Mouse (Mus musculus) adipocyte (in vitro differentiated cells): ENCODE results near the gene Armh3.

ENCODE experiments used
- DNase-seq: peaks from one replicate; pipeline ENCODE4 v3.0.0-alpha.2; 2016; ENCODE audit warnings: low spot score

Armh3 gene

DNA sequence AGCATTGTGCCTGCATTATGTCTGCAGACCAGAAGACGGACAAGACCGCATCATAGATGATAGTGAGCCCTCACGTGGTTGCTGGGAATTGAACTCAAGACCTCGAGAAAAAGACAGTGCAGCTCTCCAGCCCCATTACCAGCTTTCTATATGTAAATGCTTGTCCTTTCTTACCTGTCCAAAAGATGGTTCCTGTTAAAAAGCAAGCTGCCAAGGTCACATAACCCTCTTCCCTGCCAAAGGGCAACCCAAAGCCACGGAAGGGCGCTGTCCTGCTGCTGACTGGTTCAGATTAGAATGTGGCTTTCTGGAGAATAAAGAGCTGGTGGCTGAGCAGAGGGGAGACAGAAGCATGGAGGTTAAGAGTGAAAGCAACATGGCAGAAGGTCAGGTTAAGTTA is 90.9 kb downstream of the Armh3 start:
- no peak for DNase-seq

DNA sequence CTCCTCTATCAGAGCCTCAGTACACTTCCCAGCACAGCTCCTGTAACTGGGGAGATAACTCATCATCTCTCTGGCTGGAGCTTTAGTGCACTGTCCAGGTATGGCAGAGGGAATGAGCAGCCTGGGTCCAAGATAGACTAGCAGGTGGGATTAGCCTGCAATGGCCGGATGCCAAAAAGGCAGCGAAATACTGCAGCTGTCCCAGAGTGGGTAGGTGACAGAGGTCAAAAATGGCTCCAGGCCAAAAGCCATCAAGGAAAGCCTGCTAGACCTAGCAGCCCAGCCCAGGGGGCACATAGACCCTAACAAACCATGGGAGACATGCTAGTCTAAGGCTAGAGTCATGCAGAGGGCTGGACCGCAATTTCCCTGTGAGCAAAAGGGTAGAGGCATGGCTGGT is 94.4 kb downstream of the Armh3 start:
- DNase-seq, result no peak

DNA sequence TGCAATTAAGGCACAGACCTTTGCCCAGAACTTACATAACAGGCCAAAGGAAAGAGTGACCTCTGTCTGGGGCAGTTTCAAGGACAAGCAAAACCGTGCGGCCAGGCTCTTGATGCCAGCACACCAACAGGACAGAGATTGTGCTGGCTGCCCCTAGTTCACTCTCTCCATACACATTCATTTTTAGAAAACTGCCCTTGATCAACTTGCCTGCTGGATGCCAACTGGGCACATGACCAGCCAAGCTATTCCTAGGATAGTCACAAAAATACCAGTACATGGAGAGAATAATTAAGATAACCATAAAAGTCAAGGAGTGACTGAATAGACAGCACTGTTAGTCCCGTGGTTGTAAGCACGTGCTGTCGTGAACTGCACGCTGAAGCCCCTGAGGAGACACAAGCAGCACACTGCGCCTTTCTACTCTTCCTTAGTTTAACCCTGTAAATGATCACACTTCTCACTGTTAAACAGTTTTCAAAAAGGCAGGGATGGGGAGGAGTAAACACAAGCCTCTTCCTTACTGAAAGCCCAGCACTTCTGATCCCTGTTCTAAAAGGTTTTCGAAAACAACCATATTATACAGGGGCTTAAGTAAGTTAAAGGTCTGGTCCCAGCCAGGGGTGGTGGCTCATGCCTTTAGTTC is 95.8 kb downstream of the Armh3 start:
- no peak for DNase-seq

DNA sequence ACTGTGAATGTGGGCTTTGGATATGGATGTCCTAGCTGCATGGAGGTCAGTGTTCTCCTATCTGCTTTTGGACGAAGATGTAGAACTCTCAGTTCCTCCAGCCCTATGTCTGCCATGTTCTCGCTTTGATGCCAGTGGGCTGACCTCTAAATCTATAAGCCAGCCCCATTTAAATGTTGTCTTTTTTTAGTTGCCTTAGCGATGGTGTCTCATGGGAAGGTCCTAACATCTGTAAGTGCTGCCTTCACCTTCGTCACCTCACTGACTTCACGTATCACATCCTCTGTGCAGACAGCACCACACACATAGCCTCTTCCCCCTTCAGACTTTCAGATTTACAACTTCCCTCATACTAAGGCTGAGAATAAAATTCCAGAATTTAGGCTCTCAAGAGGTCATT is 97.5 kb downstream of the Armh3 start:
- no peak for DNase-seq

DNA sequence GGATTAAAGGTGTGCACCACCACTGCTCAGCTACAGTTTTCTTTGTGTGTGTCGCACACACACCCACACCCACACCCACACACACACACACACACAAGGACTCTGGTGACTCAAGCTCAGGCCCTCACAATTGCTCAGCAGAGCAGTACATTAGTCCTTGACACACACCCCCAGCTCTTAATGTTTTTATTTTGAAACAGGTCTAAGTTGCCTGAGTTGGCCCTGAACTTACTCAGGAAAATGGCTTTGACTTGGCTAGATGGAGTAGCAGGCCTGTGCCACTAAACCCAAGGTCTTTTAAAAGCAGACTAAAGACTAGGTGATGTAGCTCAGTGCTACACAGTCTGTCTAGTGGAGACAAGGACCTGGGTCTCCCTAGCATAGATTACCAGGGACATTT is 102.6 kb downstream of the Armh3 start:
- no peak for DNase-seq

DNA sequence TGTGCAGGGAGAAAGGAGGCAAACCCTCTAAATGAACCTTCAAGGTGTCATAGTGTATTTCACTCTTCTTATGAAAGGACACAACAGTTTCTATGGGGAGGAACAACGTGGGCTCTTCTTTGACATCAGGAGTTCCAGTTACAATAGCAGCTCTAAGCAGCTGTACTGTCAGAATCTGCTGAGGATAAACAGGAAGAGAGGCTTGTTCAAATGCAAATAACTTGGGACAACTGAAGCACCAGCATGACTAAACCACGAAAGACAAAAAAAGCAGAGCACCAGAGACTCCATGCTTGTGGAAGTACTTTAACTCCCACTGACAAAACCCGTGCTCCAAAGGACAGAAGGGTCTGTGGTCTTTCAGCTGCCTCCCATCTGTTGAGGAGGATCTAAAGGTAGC is 116.2 kb downstream of the Armh3 start:
- DNase-seq, result no peak

DNA sequence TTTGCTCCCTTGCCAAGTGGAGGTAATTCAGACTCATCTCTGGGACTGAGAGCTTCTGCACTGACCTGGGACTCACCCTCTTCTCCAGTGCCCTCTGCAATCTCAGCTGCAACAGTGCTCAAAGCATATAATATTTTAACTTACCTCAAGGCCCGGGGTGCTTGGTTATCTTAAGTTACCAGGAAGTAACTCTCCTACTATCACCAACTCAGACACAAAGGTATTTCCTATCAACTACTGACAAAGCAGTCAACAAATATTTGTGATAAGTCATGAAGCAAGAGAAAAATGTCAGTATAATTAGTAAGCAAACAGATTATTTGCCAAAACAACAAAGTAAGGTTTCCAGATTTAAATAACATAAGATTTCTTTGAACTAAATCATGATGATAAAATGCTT is 125.0 kb downstream of the Armh3 start:
- DNase-seq, result no peak

DNA sequence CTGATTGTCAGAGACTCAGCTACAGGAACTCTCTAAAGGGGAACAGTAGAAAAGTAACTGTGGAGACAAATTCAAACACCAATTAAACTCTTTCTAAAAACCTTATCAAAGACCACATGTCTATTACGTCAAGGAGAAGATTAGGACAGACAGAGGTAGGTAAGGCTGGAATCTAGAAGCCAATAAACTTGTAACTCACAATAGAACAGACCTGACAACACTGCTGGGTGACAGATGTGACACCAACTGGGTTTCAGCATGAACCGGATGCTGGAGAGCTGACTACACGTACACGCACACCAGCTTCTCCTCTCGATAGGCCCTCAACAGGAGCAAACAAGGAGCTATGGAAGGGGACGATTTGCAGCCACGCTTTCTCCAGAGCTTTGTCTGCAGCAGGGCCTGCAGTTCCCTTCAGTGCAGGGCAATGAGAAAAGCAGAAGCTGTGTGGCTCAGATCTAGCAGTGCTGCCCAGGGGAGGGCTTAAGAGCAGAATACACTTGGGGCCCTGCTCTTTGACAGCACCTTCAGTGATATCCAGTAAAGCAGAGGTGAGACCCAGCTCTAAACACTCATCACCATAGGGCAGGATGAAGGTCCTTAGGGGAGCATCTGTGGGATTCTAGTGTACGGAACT is 142.9 kb downstream of the Armh3 start:
- no peak for DNase-seq

DNA sequence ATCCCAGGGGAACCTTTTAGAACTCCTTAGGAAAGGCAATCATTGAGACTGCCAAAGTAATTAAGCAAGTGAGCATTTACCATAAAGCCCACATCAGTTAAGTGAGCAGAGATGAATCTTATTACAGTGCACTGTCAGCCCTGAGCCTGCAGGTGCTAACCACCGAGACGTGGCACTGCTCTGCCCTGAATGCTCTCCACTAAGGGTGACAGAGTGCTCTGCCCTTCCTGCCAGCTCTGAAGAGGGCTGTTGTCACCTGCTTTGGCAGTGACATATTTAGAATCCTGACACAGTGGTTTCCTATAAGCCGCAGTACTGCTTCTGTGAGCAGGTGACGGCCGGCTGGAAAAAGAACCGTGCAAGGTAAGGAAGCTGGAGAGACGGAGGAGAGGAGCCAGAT is 143.8 kb downstream of the Armh3 start:
- no peak for DNase-seq

DNA sequence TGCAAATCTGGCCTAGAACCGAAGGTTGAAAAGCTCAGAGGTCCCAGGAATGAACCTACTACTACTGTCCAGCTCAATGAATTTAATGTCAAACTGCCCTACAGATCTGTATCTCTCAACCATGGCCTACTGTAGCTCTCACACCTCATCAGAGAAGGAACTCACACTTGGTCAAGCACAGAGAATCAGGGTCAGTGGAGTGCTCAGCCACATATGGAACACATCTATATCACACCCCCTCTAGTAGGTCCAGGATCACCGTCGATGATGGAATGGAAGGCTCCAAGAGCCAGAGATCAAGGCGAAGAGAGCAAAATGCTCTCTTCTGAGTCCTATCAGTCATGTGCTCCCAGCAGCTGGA is 150.6 kb downstream of the Armh3 start:
- DNase-seq, result no peak

DNA sequence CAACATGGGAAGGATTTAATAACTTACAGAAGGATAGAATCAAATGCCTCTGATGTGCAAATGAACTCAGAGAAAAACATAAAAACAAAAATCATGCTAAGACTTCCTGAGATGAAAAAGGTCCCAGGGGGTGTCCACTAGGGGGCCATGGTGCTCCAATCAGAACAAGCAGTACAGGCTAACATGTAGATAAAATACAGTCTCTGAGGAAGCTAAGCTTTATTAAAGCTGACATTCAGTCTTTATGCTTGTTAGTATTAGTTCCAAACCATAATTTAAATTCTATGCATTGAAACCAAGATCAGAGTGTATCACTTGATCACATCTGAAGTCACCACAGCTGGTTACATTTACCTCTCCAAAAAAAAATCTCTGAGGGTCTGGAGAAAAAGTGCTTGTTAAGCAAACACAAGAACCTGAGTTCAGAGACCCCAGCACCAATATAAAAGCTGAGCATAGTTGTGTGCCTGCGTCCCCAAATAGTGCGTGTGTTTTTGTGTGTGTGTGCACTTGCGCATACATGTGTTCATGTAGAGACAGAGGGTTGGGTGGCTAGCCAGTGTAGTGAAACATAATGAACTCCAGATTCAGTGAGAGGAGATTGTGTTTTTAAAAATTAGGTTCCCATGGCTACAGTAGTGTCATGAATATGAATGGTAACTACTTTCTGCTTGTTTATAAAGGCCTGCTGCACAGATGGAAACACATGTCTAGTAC is 151.1 kb downstream of the Armh3 start:
- DNase-seq, result peak; percentile 40

DNA sequence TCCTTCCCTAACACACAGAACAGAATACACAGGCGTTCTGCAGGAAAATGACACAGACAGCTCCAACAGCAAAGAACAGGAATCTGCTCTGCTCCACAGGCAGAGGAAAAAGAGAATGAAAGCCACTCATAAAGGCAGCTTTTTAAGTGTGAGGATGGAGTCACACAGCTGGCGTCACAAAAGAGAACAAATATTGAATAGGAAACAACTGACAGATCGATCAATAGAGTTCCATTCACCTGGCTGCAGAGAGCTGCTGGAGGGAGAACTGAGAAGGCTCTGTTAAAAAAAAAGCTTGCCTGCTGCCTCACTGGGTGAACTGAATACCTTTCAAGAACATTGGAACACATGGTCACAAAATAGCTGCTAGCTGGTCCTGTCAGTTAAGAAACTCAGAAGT is 154.1 kb downstream of the Armh3 start:
- DNase-seq, result no peak

DNA sequence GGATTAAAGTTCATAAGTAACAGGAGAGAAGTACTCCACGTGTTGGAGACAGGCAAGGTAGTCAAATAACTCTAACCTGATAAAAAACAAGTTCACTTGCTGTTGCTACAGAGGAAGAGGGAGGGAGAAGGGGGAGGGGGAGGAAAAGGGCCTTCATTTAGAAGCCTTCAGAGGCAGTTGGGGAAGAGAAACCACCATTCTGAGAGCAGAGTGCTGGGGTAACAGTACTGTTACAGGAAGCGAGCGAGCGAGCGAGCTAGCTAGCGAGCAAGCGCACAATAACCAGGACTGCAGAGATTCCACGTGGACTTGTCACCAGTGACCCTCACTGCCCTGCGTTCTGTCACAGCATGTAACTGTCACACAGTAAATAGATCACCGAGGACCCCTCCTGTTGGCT is 154.9 kb downstream of the Armh3 start:
- DNase-seq, result no peak

DNA sequence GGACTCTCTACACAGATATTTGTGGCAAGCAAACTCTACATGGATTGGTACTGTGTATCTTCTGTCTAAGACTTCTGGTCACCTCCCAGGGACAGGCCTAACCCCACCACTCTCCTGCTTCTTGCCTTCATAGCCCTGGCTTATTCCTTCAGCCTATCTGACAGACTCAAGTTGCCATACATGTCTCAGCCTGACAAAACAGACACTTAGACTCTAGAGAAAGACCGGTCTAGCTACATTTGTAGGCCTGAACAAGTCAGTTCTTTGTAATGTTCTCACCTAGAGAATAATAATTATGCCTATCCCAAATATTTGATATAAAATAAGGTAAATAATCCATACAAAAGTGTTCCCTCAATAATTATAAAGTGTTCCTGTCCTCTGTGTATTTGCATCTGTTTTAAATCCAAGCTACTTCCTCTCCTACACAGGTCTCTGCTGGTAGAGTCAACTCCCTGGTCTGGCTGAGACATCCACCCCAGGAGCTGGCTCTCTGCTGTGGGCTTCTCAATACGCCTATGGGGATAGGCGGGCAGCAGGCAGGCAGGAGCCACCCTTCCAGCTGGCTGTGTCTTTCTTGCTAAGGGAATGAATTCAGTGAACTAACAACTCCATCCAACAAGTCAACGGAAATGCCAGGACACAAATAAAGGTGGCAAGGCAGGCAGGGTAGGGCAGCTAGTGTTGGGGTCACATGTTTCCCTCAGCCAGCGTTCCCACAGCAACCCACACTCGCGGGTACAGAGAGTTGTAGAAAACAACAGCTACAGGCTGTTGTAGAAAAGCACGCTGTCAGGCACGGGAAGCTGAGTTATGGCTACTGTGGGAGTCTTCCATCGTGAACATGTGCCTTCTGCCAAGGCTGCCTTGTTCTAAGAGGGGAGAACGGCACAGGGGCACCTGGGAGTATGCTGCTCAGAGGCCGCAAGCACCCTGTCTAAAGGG is 161.0 kb downstream of the Armh3 start:
- no peak for DNase-seq

DNA sequence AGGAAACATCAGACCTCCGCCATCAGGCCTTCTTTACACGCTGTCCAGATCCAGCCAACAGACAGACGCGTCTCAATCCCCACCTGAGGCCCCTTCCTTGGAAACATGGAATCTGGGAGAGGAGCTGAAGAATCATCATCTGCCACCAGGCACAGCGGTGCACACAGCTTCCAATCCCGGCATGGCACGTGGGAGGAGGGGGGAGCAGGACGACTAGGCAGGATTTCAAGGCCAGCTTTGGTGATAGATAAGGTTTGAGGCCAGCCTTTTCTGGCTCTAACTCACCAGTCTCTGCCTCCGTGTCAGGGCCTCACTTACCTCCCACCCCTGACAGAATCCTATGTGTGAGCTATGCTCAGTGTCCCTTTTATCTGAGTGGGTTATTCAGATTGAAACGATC is 162.8 kb downstream of the Armh3 start:
- DNase-seq, result no peak

DNA sequence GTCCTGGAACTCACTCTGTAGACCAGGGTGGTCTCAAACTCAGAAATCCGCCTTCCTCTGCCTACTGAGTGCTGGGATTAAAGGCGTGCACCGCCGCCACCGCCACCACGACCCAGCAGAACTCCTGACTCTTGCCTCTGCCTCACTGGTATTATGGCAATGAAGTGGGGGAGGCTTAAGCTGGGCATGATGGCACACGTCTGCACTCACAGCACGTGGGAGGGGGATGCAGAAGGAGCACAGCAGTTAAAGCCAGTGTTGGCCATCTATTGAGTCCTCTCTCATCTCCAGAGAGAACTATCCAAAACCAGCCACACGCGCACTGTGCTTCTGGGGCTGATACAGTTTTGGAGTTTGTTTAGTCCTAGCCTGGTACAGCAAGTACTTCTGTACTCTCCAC is 164.6 kb downstream of the Armh3 start:
- no peak for DNase-seq

DNA sequence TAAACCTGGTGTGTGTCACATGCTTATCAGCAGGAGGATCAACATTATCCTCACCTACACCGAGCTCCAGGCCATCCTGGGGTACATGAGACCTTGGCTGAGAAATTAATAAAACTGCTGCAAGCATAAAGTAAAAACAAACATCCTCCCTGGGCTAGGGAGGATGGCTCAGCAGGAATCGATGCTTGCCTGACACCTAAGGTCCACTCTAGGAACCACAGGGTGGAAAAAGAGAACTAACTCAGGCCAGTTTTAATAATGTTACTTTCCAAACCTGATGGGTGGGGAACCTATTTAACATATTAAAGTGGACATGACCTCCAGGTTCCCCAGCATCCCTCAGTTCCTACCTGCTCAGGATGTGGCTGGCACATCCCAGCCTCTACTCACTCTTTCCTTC is 167.6 kb downstream of the Armh3 start:
- no peak for DNase-seq

DNA sequence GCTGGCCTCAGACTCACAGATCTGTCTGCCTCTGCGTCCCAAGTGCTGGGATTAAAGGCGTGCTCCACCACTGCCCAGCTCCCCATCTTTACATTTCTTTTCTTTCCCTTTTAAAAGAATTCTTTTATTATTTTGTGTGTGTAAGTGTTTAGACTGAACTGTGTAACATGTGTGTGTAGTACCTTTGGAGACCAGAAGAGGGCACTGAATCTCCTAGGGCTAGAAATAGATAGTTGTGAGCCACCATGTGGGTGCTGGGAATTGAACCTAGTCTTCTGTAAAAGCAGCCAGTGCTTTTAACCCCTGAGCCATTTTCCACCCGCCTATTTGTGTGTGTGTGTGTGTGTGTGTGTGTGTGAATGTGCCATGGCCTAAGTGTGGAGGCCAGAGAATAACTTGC is 170.6 kb downstream of the Armh3 start:
- DNase-seq, result no peak

DNA sequence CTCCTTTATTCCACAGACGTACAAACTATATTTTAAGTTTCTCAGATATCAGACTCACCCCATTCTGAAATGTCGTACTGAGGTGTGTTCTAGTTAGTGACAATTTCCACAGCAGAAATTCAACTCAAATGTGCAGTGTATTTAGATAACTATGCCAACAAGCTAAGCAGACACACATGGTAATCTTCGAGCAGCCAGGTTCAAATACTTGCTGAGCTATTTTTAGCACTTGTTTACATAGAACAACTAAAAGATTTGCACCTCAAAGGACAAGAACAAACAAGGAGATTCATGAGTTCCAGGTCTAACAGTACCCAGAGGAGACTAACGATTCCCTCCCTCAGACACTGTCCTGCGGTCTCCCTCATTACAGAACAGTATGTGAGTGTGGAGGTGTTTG is 171.2 kb downstream of the Armh3 start:
- DNase-seq, result no peak

DNA sequence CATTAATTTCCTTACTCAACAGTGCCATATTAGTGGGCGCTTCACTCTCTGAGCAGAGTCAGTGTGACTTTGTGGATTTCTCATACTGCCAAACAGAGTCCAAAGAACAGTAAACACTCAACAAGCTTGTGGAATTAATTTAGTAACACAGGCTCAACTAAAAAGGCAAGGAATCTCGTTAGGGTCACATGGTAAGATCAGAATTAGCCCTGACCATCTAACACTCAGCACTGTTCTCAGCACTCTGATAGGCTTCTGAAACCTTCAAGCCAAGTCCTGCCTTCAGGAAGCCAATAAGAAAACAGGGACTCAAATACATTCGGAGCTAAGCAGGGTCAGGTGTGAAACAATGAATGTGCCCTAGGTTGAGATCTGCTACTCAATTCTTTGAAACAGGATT is 172.1 kb downstream of the Armh3 start:
- no peak for DNase-seq

DNA sequence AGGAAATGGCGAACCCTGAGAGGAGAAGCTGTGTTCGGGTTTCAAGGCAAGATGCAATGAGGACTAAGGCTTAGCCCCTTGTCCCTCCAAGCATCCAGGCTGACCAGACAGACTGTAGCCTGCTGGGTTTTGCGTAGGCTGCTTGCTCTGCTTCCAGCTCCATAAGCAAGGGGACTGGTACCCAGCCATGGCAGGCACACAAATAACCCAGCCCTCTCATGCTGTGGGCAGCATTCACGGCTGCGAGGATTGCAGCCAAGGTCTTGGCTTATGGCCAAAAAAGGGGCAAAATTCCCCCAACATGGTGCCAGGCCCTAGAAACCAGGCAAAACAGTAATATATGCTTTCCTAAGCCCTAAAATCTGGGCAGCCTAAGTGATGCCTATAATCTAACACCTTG is 176.5 kb downstream of the Armh3 start:
- DNase-seq, result no peak

DNA sequence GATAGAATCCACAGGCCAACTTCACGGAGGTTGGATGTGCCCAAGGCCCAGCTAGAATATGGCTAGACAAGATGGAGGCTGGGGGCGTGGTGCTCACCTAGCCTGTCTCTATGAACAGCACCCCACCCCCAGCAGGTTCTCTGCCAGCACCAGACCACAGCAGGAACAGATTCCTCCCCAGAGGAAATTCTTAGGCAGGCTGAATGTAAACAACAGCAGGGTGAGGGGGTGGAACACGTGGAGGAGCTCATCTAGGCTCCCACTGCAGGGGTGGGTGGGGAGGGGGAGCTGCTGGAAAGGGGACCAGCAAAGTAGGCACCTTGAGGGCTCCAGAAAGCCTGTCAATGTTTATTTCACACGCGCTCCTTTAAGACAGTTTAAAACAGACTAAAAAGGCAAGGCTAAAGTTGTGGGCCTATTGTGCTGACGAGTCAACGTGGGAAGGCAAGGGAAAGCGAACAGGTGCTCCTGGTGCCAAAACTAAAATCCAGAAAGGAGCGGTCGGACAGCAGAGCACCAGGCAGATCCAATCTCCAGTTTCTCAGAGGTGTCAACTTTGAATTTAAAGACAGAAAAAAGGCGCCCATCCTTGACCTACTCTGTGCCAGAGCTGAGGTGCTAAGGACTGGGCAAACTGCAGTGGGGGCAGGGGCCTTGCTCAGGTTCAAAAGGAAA is 180.3 kb downstream of the Armh3 start:
- no peak for DNase-seq
